19 mouse cellular contexts compared by ENCODE assay signal in the genomic region with DNA sequence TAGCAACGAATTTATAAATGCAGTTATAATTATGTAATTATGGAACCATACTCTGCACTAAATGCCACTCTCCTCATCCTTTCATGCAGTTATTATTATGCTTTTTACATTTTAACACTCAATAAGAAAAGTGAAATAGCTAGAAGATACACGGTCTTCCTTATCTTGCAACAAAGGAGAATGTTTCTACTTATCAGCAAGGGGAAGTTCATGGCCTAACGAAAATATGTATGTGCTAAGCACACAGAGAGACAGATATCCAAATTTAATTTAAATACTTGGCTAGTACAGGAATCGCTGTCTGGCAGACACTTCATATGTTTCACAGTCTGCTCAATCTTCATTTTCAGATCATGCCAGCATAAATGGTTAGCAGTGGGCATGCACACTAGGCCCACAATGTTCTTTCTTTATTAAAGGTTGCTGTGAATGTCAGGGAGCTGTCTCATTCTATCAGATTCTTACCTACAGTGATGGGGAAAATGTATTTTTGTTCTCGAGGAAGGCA.
A peak's percentile ranks its signal among the peaks of the same experiment; 100 is the strongest.
DNase-seq lines count a peak whose midpoint lies in the region; ATAC-seq and TF ChIP-seq lines count a peak whose summit lies in the region.
"Had no signal": no experiment of that assay in that cellular context is flagged by ENCODE, and none has a peak within 500 bp of the region (broad histone marks: within the 10 kb centered on the region; RNA-seq: fewer than 3 reads in every experiment).

No protein-coding gene starts in this region.

- WGBS in forebrain, embryonic 14.5 days: 67% methylated on average over 5 of the region's 5 CpGs
- WGBS in forebrain, embryonic 13.5 days: 70% methylated on average over 5 of the region's 5 CpGs
- WGBS in midbrain, embryonic 16.5 days: 82% methylated on average over 5 of the region's 5 CpGs

- peak; percentile 62 for DNase-seq in forebrain, embryonic 14.5 days (ENCODE audit: low spot score)
- DNase-seq in layer of hippocampus, adult 18-20 months (ENCODE audit: low spot score in 2 of 2): peak; percentile 1 to 36
- DNase-seq in layer of hippocampus, postnatal 25 days (ENCODE audit: extremely low spot score in 1 of 2, low spot score in 1 of 2): no peak
- peak; percentile 26 for DNase-seq in MEL (ENCODE audit: low read depth, low spot score)
- DNase-seq in layer of hippocampus, adult 9-11 months: peak; percentile 8
- DNase-seq: adrenal gland, postnatal 10 days; B cell, adult 2 months; cerebellum, adult 2 months; gastrocnemius, adult 2 months; gastrocnemius, postnatal 25 days had no signal

- no peaks in the 10 kb centered on the region for H3K36me3 ChIP-seq in forebrain, embryonic 14.5 days (ENCODE audit: control insufficient read depth, insufficient read depth, low read length)
- no peaks in the 10 kb centered on the region for H3K36me3 ChIP-seq in forebrain, embryonic 13.5 days (ENCODE audit: poor library complexity, severe bottlenecking)
- H3K36me3 ChIP-seq in MEL (ENCODE audit: control insufficient read depth in 1 of 2, insufficient read depth in 2 of 2, low read length in 2 of 2): no peaks in the 10 kb centered on the region
- no peaks in the 10 kb centered on the region for H3K36me3 ChIP-seq in midbrain, embryonic 16.5 days (ENCODE audit: control insufficient read depth, insufficient read depth, low read length)
- H3K36me3 ChIP-seq: embryonic facial prominence, embryonic 10.5 days; G1E; heart, embryonic 12.5 days; hindbrain, embryonic 10.5 days; intestine, embryonic 15.5 days had no signal

- peak in 1 of 2 experiments; percentile 64; a peak in 1 of 4 replicates for TF ChIP-seq EP300 in MEL (IDR thresholded peaks at IDR 0.05; ENCODE audit: low read depth in 1 of 2, low read length in 2 of 2)

- TF ChIP-seq CTCF in MEL (IDR thresholded peaks at IDR 0.05 in 2 of 3, conservative IDR thresholded peaks at IDR 0.05 in 1 of 3; ENCODE audit: control insufficient read depth in 1 of 3, insufficient read depth in 1 of 3, low read depth in 2 of 3, low read length in 3 of 3, poor library complexity in 1 of 3, severe bottlenecking in 1 of 3): no peak

- ATAC-seq in forebrain, embryonic 14.5 days: peak; percentile 72; the same call in 1 of the 2 replicates
- ATAC-seq in forebrain, embryonic 13.5 days: no peak
- no peak for ATAC-seq in midbrain, embryonic 16.5 days
- ATAC-seq: CD4-positive, CD25-positive, alpha-beta regulatory T cell, adult 4 months; intestine, embryonic 15.5 days had no signal

- H3K4me1 ChIP-seq in forebrain, embryonic 14.5 days (ENCODE audit: control insufficient read depth, insufficient read depth, low read length): no peaks in the 10 kb centered on the region
- H3K4me1 ChIP-seq in forebrain, embryonic 13.5 days: no peaks in the 10 kb centered on the region
- H3K4me1 ChIP-seq in MEL (ENCODE audit: control insufficient read depth in 1 of 2, insufficient read depth in 2 of 2, low read length in 2 of 2): no peaks in the 10 kb centered on the region; a peak in 2 of 4 replicates
- no peaks in the 10 kb centered on the region for H3K4me1 ChIP-seq in midbrain, embryonic 16.5 days (ENCODE audit: control insufficient read depth, insufficient read depth, low read length)
- H3K4me1 ChIP-seq: embryonic facial prominence, embryonic 10.5 days; heart, embryonic 12.5 days; hindbrain, embryonic 10.5 days; intestine, embryonic 15.5 days had no signal

- H3K4me2 ChIP-seq in forebrain, embryonic 14.5 days (ENCODE audit: low read length): no peak overlapping the region
- no peak overlapping the region for H3K4me2 ChIP-seq in forebrain, embryonic 13.5 days
- H3K4me2 ChIP-seq in midbrain, embryonic 16.5 days (ENCODE audit: low read length): no peak overlapping the region
- H3K4me2 ChIP-seq: heart, embryonic 12.5 days; hindbrain, embryonic 14.5 days; intestine, embryonic 15.5 days had no signal

- no peak for TF ChIP-seq RAD21 in MEL (IDR thresholded peaks at IDR 0.05; ENCODE audit: low read depth, low read length)

- H3K79me2 ChIP-seq in MEL (ENCODE audit: control insufficient read depth, insufficient read depth, low read length, poor library complexity): no peaks in the 10 kb centered on the region

- H3K4me3 ChIP-seq in forebrain, embryonic 14.5 days (ENCODE audit: low read depth, low read length): no peak overlapping the region
- no peak overlapping the region for H3K4me3 ChIP-seq in forebrain, embryonic 13.5 days
- H3K4me3 ChIP-seq in MEL (ENCODE audit: control insufficient read depth in 1 of 2, insufficient read depth in 1 of 2, low read depth in 2 of 2, low read length in 2 of 2): peak overlapping the region in 1 of 2 experiments; percentile 49; a peak in 2 of 4 replicates
- no peak overlapping the region for H3K4me3 ChIP-seq in midbrain, embryonic 16.5 days (ENCODE audit: low read depth, low read length)
- H3K4me3 ChIP-seq: embryonic facial prominence, embryonic 10.5 days; gastrocnemius, adult 2 months; heart, embryonic 12.5 days; hindbrain, embryonic 10.5 days; intestine, embryonic 15.5 days had no signal

- H3K9ac ChIP-seq in forebrain, embryonic 14.5 days (ENCODE audit: low read length): no peak overlapping the region
- no peak overlapping the region for H3K9ac ChIP-seq in forebrain, embryonic 13.5 days
- H3K9ac ChIP-seq in MEL (ENCODE audit: control insufficient read depth, low read depth, low read length, poor library complexity, severe bottlenecking): no peak overlapping the region
- no peak overlapping the region for H3K9ac ChIP-seq in midbrain, embryonic 16.5 days (ENCODE audit: low read depth, low read length)
- H3K9ac ChIP-seq: heart, embryonic 12.5 days; hindbrain, embryonic 14.5 days; intestine, embryonic 15.5 days had no signal

- no peak overlapping the region for H3K27ac ChIP-seq in forebrain, embryonic 14.5 days (ENCODE audit: low read depth, low read length)
- no peak overlapping the region for H3K27ac ChIP-seq in forebrain, embryonic 13.5 days
- peak overlapping the region; percentile 47; the same call in 1 of the 2 replicates for H3K27ac ChIP-seq in MEL (ENCODE audit: control insufficient read depth, low read depth, low read length)
- no peak overlapping the region for H3K27ac ChIP-seq in midbrain, embryonic 16.5 days (ENCODE audit: low read length)
- H3K27ac ChIP-seq: embryonic facial prominence, embryonic 10.5 days; gastrocnemius, adult 2 months; hindbrain, embryonic 10.5 days; hindbrain, embryonic 14.5 days; intestine, embryonic 15.5 days had no signal

- no peaks in the 10 kb centered on the region for H3K9me3 ChIP-seq in forebrain, embryonic 14.5 days (replicated peaks; ENCODE audit: control insufficient read depth, low read length)
- no peaks in the 10 kb centered on the region for H3K9me3 ChIP-seq in forebrain, embryonic 13.5 days (replicated peaks)
- H3K9me3 ChIP-seq in MEL (replicated peaks; ENCODE audit: insufficient read depth, low read length): no peaks in the 10 kb centered on the region
- H3K9me3 ChIP-seq in midbrain, embryonic 16.5 days (replicated peaks; ENCODE audit: control insufficient read depth, low read length, poor library complexity, severe bottlenecking): no peaks in the 10 kb centered on the region
- H3K9me3 ChIP-seq: embryonic facial prominence, embryonic 10.5 days; G1E; heart, embryonic 12.5 days; hindbrain, embryonic 10.5 days; intestine, embryonic 15.5 days had no signal

- no peak for TF ChIP-seq POLR2A in MEL (IDR thresholded peaks at IDR 0.05; ENCODE audit: control insufficient read depth in 1 of 2, insufficient read depth in 1 of 2, low read depth in 1 of 2, low read length in 2 of 2, poor library complexity in 1 of 2)

- H3K27me3 ChIP-seq in forebrain, embryonic 14.5 days (replicated peaks; ENCODE audit: control insufficient read depth, insufficient read depth, low read length): no peaks in the 10 kb centered on the region
- no peaks in the 10 kb centered on the region for H3K27me3 ChIP-seq in forebrain, embryonic 13.5 days
- no peaks in the 10 kb centered on the region for H3K27me3 ChIP-seq in MEL (ENCODE audit: control insufficient read depth in 1 of 2, insufficient read depth in 2 of 2, low read length in 2 of 2)
- H3K27me3 ChIP-seq in midbrain, embryonic 16.5 days (ENCODE audit: control insufficient read depth, insufficient read depth, low read depth, low read length): no peaks in the 10 kb centered on the region
- H3K27me3 ChIP-seq: heart, embryonic 12.5 days; intestine, embryonic 15.5 days had no signal

TF ChIP-seq in MEL, 35 proteins besides CTCF, POLR2A, EP300 and RAD21:
- peak; percentile 41; the same call in 1 of the 2 replicates for TF ChIP-seq ETS1 (IDR thresholded peaks at IDR 0.05; ENCODE audit: low read depth, low read length)
- TF ChIP-seq GATA1 (IDR thresholded peaks at IDR 0.05; ENCODE audit: low read depth, low read length): peak; percentile 53; the same call in 1 of the 2 replicates
- TF ChIP-seq ZNF384 (IDR thresholded peaks at IDR 0.05; ENCODE audit: low read depth, low read length): no peak
- TF ChIP-seq TCF12 (IDR thresholded peaks at IDR 0.05; ENCODE audit: low read depth, low read length): peak; percentile 42; the same call in 1 of the 2 replicates
TF ChIP-seq in MEL: peak in this region for 3.

Comparison
In these comparisons a context has a peak if more than half of its experiments do, and no peak if none do; other contexts are left out.
1. DNase-seq: peak in forebrain, embryonic 14.5 days (single experiment), layer of hippocampus, adult 18-20 months (2 of 2), MEL (single experiment) and layer of hippocampus, adult 9-11 months (single experiment); none in layer of hippocampus, postnatal 25 days (0 of 2).